Mouse (Mus musculus) olfactory bulb, adult 2 months (tissue): Measurements from ENCODE around the gene Med12l.

Experiments
- CTCF ChIP-seq: fragments of 200-500 bp; IDR thresholded peaks from 2 replicates; pipeline ENCODE4 v1.5.1; 2012; ENCODE audit warnings: low read depth, mild to moderate bottlenecking, low read length, moderate library complexity; ENCODE audit not compliant: insufficient read depth
- POLR2A ChIP-seq: fragments of 200-500 bp; IDR thresholded peaks from 2 replicates; pipeline ENCODE4 v1.6.1; 2012; ENCODE audit warnings: mild to moderate bottlenecking, low read depth, low read length, moderate library complexity; ENCODE audit not compliant: insufficient read depth

GRCm38 (mm10) chr3:59169921-59170627 is 164.4 kb downstream of the Med12l start:
- TF ChIP-seq CTCF, result no peak
- TF ChIP-seq POLR2A, result no peak
